Mouse (Mus musculus) intestine, embryonic 15.5 days (tissue): ENCODE data around the gene Usp11. TPM values are rescaled to one million over a fixed set of nuclear protein-coding genes. Genes with fewer than 3 reads are reported as not detected.
"Not testable (repeated sequence)": the region's sequence is repeated elsewhere in the genome, so short reads cannot be mapped to it uniquely, and the experiment has no call there.

Source experiments
- ATAC-seq: fragments of 200-750 bp; cut with Nextera tagmentation; 2 replicates; pipeline ENCODE4 v1.8.0; 2017; ENCODE audit warnings: moderate TSS enrichment, moderate library complexity
- H3K27ac ChIP-seq: fragments of 300-500 bp; sonication (generic); 2 replicates; pipeline ENCODE4 v1.5.1; 2015; ENCODE audit warnings: mild to moderate bottlenecking, inconsistent platforms
- H3K27me3 ChIP-seq: fragments of 300-500 bp; sonication (generic); replicated peaks from 2 replicates; pipeline ENCODE4 v1.6.1; 2015; ENCODE audit warnings: inconsistent platforms
- H3K36me3 ChIP-seq: fragments of 300-500 bp; sonication (generic); 2 replicates; pipeline ENCODE4 v1.6.1; 2015; ENCODE audit warnings: inconsistent platforms
- H3K4me1 ChIP-seq: fragments of 300-500 bp; sonication (generic); replicated peaks from 2 replicates; pipeline ENCODE4 v1.6.1; 2015; ENCODE audit warnings: inconsistent platforms
- H3K4me2 ChIP-seq: fragments of 300-500 bp; sonication (generic); replicated peaks from 2 replicates; pipeline ENCODE4 v1.6.1; 2015; ENCODE audit warnings: mild to moderate bottlenecking, inconsistent platforms
- H3K4me3 ChIP-seq: fragments of 300-500 bp; sonication (generic); replicated peaks from 2 replicates; pipeline ENCODE4 v1.5.1; 2015; ENCODE audit warnings: inconsistent platforms
- H3K9ac ChIP-seq: fragments of 300-500 bp; sonication (generic); 2 replicates; pipeline ENCODE4 v1.6.1; 2015; ENCODE audit warnings: inconsistent platforms
- H3K9me3 ChIP-seq: fragments of 300-500 bp; sonication (generic); 2 replicates; pipeline ENCODE4 v1.6.1; 2016; ENCODE audit warnings: inconsistent platforms
- WGBS: fragments of 180-500 bp; shearing (Covaris S2); methylation state at CpG from one replicate; pipeline ENCODE4 v1.1.7; 2015; 5-methylcytosine and 5-hydroxymethylcytosine counted together
- polyA plus RNA-seq: library from polyadenylated mRNA; unstranded; fragments of >200 nt; fragmentation: Nextera tagmentation; extraction: Ambion mirVana; gene quantifications from 2 replicates; pipeline ENCODE4 v1.2.1, GENCODE M21; 2015

Usp11 gene
- polyA plus RNA-seq, 1 experiment from 2014 or later, result 28.4 TPM

- Histone ChIP-seq H3K27ac (no peak overlapping the region), H3K4me1 (no peaks in the 10 kb centered on the region), H3K36me3 (peaks cover 12% of the 10 kb centered on the region), H3K4me3 (no peak overlapping the region), H3K9me3 (no peaks in the 10 kb centered on the region), H3K9ac (no peak overlapping the region), H3K27me3 (no peaks in the 10 kb centered on the region), H3K4me2 (no peak overlapping the region)
- 85% methylated on average over 4 of the region's 4 CpGs for WGBS
- ATAC-seq, result no peak
These were observed 7.9 kb upstream of the Usp11 start for GRCm38 (mm10) chrX:20695842-20696241.

- peak overlapping the region; percentile 91 for H3K27ac ChIP-seq
- peak; percentile 97 for ATAC-seq
- H3K4me3 ChIP-seq, result peak overlapping the region; percentile 54
- H3K9me3 ChIP-seq, result no peaks in the 10 kb centered on the region
- no peaks in the 10 kb centered on the region for H3K36me3 ChIP-seq
- peak overlapping the region; percentile 52 for H3K9ac ChIP-seq
- no peaks in the 10 kb centered on the region for H3K4me1 ChIP-seq
- 19% methylated on average over 32 of the region's 32 CpGs for WGBS
- no peaks in the 10 kb centered on the region for H3K27me3 ChIP-seq
- H3K4me2 ChIP-seq, result peak overlapping the region; percentile 51
These were observed 783 bp downstream of the Usp11 start for GRCm38 (mm10) chrX:20704295-20705082.

- WGBS, result 31% methylated on average over 3 of the region's 3 CpGs
- no peak overlapping the region for H3K27ac ChIP-seq
- 0 out of 2 replicates have a peak overlapping the region, but pooled peaks have one; percentile 14 for H3K4me2 ChIP-seq
- no peaks in the 10 kb centered on the region for H3K36me3 ChIP-seq
- H3K4me1 ChIP-seq, result no peaks in the 10 kb centered on the region
- no peak overlapping the region for H3K9ac ChIP-seq
- no peak for ATAC-seq
- peak overlapping the region; percentile 54; the same call in 1 of the 2 replicates for H3K4me3 ChIP-seq
- no peaks in the 10 kb centered on the region for H3K27me3 ChIP-seq
- H3K9me3 ChIP-seq, result no peaks in the 10 kb centered on the region
These were observed 1.3 kb downstream of the Usp11 start for GRCm38 (mm10) chrX:20705083-20705402.

GRCm38 (mm10) chrX:20728681-20729080 lies 25.0 kb downstream of the Usp11 start:
- WGBS, result 70% methylated on average over 5 of the region's 5 CpGs
- no peak for ATAC-seq
- H3K27me3 ChIP-seq, result no peaks in the 10 kb centered on the region
- no peaks in the 10 kb centered on the region for H3K9me3 ChIP-seq
- H3K27ac ChIP-seq, result no peak overlapping the region
- no peak overlapping the region for H3K4me2 ChIP-seq
- no peaks in the 10 kb centered on the region for H3K4me1 ChIP-seq
- no peak overlapping the region for H3K4me3 ChIP-seq
- H3K9ac ChIP-seq, result no peak overlapping the region
- H3K36me3 ChIP-seq, result no peaks in the 10 kb centered on the region

GRCm38 (mm10) chrX:20730048-20730447 lies 26.3 kb downstream of the Usp11 start:
- H3K4me1 ChIP-seq, H3K4me2 ChIP-seq, H3K9me3 ChIP-seq, H3K4me3 ChIP-seq, H3K36me3 ChIP-seq, H3K9ac ChIP-seq, H3K27ac ChIP-seq, H3K27me3 ChIP-seq: not testable (repeated sequence)
- 46% methylated on average over 10 of the region's 10 CpGs for WGBS
- 0 out of 2 replicates have a peak, but pooled peaks have one; percentile 39 for ATAC-seq

GRCm38 (mm10) chrX:20736479-20736878 lies 32.8 kb downstream of the Usp11 start:
- H3K27me3 ChIP-seq, result no peaks in the 10 kb centered on the region
- no peak overlapping the region for H3K27ac ChIP-seq
- no peaks in the 10 kb centered on the region for H3K36me3 ChIP-seq
- ATAC-seq, result no peak
- 71% methylated on average over 4 of the region's 4 CpGs for WGBS
- H3K9ac ChIP-seq, result no peak overlapping the region
- no peaks in the 10 kb centered on the region for H3K9me3 ChIP-seq
- H3K4me1 ChIP-seq, result no peaks in the 10 kb centered on the region
- H3K4me3 ChIP-seq, result no peak overlapping the region
- no peak overlapping the region for H3K4me2 ChIP-seq

- no peak overlapping the region for H3K4me2 ChIP-seq
- H3K4me1 ChIP-seq, result no peaks in the 10 kb centered on the region
- H3K36me3 ChIP-seq, result no peaks in the 10 kb centered on the region
- H3K9me3 ChIP-seq, result no peaks in the 10 kb centered on the region
- H3K27ac ChIP-seq, result no peak overlapping the region
- H3K27me3 ChIP-seq, result no peaks in the 10 kb centered on the region
- ATAC-seq, result no peak
- H3K4me3 ChIP-seq, result no peak overlapping the region
- WGBS, result 74% methylated on average over 2 of the region's 2 CpGs
- no peak overlapping the region for H3K9ac ChIP-seq
These were observed 45.1 kb downstream of the Usp11 start for GRCm38 (mm10) chrX:20748829-20749228.

GRCm38 (mm10) chrX:20761201-20761600 lies 57.5 kb downstream of the Usp11 start:
- WGBS, result 74% methylated on average over 4 of the region's 4 CpGs
- no peak overlapping the region for H3K4me3 ChIP-seq
- H3K4me2 ChIP-seq, result no peak overlapping the region
- no peak for ATAC-seq
- no peaks in the 10 kb centered on the region for H3K27me3 ChIP-seq
- no peak overlapping the region for H3K27ac ChIP-seq
- H3K9ac ChIP-seq, result no peak overlapping the region
- H3K4me1 ChIP-seq, result no peaks in the 10 kb centered on the region
- H3K9me3 ChIP-seq, result no peaks in the 10 kb centered on the region
- no peaks in the 10 kb centered on the region for H3K36me3 ChIP-seq

Other genes with a start within 250 kb of the Usp11 start
- 47.6 and 49.7 TPM in 2 replicates for gene Rgn, start 154.1 kb upstream of the Usp11 start, polyA plus RNA-seq
- 52.7 and 57.8 TPM in 2 replicates for gene Rbm10, start 86.4 kb upstream of the Usp11 start, polyA plus RNA-seq
- gene Ndufb11, start 86.3 kb upstream of the Usp11 start, polyA plus RNA-seq, result 251 and 275 TPM in 2 replicates
- gene Uba1, start 45.6 kb upstream of the Usp11 start, polyA plus RNA-seq, result 176 and 185 TPM in 2 replicates
- gene Cdk16, start 16.0 kb upstream of the Usp11 start, polyA plus RNA-seq, result 102 and 104 TPM in 2 replicates
- 97.5 and 110 TPM in 2 replicates for gene Araf, start 93.9 kb downstream of the Usp11 start, polyA plus RNA-seq
- 18.2 and 20.0 TPM in 2 replicates for gene Timp1, start 166.3 kb downstream of the Usp11 start, polyA plus RNA-seq
- gene Syn1, start 217.1 kb downstream of the Usp11 start, polyA plus RNA-seq, result 2.5 and 2.6 TPM in 2 replicates
- gene Cfp, start 227.6 kb downstream of the Usp11 start, polyA plus RNA-seq, result 5.2 and 7.5 TPM in 2 replicates
- gene Elk1, start 246.7 kb downstream of the Usp11 start, polyA plus RNA-seq, result 8.5 and 8.6 TPM in 2 replicates